Mouse (Mus musculus) G1E (cell line): ENCODE results near the gene Macrod2.

Source experiments
- CTCF ChIP-seq: IDR thresholded peaks from 2 replicates; pipeline ENCODE4 v1.5.1; 2012; ENCODE audit warnings: low read depth, low read length, inconsistent platforms, mixed read lengths
- GATA1 ChIP-seq: IDR thresholded peaks from 2 replicates; pipeline ENCODE4 v1.6.1; 2012; ENCODE audit warnings: borderline replicate concordance, low read length, inconsistent platforms, mixed read lengths
- POLR2AphosphoS5 ChIP-seq: IDR thresholded peaks from 2 replicates; pipeline ENCODE4 v1.6.1; 2012; ENCODE audit warnings: low read depth, low read length, inconsistent platforms; ENCODE audit not compliant: insufficient replicate concordance
- TAL1 ChIP-seq: conservative IDR thresholded peaks from 2 replicates; pipeline ENCODE4 v1.6.1; 2012; ENCODE audit warnings: low read depth, low read length, inconsistent platforms, mixed read lengths

DNA sequence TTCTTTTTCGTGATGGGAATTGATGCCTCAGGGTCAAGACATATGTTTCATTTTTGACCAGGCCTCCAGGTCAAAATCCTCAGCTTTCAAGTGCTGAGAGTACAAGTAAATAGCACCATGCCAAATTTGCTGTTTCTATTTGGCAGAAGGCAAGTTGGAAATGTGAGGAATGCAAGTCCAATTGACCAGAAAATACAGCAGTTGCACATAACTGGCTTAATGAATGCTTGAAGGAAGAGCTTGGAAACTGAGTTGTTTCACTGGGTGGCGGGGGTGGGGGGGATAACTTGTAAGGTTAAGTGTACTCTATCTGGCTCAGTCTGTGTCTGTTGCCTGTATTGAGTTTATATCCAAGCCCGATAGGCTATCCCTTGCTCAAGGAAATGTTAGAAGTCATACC lies 913.3 kb downstream of the Macrod2 start:
- TF ChIP-seq CTCF (no peak), GATA1 (no peak), POLR2AphosphoS5 (no peak), TAL1 (no peak)
